ENCODE assay signal across 8 mouse cellular contexts in the genomic region with DNA sequence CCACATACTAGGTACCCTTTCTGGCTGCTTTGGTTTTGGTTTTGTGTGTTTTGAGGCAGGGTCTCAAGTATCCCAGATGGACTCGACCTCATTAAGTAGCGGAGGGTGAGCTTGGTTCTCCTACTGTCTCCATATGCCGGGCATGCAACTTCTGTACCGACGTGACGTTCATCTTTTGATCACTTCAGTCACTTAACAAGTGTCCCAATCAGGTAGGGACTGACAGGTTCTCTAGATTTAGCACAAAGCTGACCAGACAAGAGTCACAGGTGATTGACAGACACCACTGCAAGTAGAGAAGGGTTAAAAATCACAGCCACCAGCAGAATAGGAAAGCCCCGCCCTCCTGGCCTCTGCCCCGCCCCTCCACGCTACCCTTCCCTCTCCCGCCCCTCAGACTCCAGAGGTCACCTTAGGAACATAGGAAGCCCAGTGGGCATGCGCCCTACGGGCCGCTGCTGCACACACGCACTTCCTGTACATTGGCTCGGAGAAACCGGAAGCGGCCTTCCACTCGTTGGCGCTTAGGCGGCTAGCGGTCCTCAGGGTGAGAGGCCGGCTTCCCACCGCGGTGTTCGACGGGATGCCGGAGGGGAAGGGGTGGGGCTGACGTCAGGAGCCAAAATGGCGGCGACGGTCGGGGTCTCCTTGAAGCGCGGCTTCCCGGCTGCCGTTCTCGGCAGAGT. TPM values are rescaled to one million over a fixed set of nuclear protein-coding genes. Genes with fewer than 3 reads are reported as not detected.
DNase-seq lines count a peak whose midpoint lies in the region; ATAC-seq and TF ChIP-seq lines count a peak whose summit lies in the region.

Gene Sdhb, plus strand, starts transcription at position 423 of the 686 bp plus-strand sequence.

- peak within 1 kb of the TSS; percentile 81 for H3K9ac ChIP-seq in kidney, embryonic 14.5 days (ENCODE audit: low read depth, low read length)
- H3K9ac ChIP-seq in limb, embryonic 15.5 days, result peak within 1 kb of the TSS; percentile 66

- peaks cover 43% of the 10 kb centered on the region for H3K4me1 ChIP-seq in bone marrow macrophage, adult 2 months (ENCODE audit: control insufficient read depth, insufficient read depth, low read length)
- H3K4me1 ChIP-seq in embryonic fibroblast, embryonic 13.5 days (ENCODE audit: control insufficient read depth, insufficient read depth, low read length), result 0 out of 2 replicates have a peak, but pooled peaks cover 3% of the 10 kb centered on the region
- peaks cover 24% of the 10 kb centered on the region for H3K4me1 ChIP-seq in kidney, embryonic 14.5 days (ENCODE audit: control insufficient read depth, insufficient read depth, low read length)
- peaks cover 39% of the 10 kb centered on the region for H3K4me1 ChIP-seq in limb, embryonic 15.5 days

- H3K36me3 ChIP-seq in kidney, embryonic 14.5 days (ENCODE audit: control insufficient read depth, insufficient read depth, low read length), result peaks cover 1% of the 10 kb centered on the region
- 0 out of 2 replicates have a peak, but pooled peaks cover 1% of the 10 kb centered on the region for H3K36me3 ChIP-seq in limb, embryonic 15.5 days

- peak within 1 kb of the TSS; percentile 79 for H3K4me3 ChIP-seq in bone marrow macrophage, adult 2 months (ENCODE audit: insufficient read depth, low read length)
- peak within 1 kb of the TSS; percentile 99 for H3K4me3 ChIP-seq in embryonic fibroblast, embryonic 13.5 days (ENCODE audit: insufficient read depth, low read length)
- peak within 1 kb of the TSS; percentile 72 for H3K4me3 ChIP-seq in kidney, embryonic 14.5 days (ENCODE audit: low read length)
- H3K4me3 ChIP-seq in limb, embryonic 15.5 days, result peak within 1 kb of the TSS; percentile 63

- H3K9me3 ChIP-seq in kidney, embryonic 14.5 days (ENCODE audit: control insufficient read depth, low read length), result no peaks in the 10 kb centered on the region
- H3K9me3 ChIP-seq in limb, embryonic 15.5 days, result no peaks in the 10 kb centered on the region

- H3K27me3 ChIP-seq in kidney, embryonic 14.5 days (ENCODE audit: control insufficient read depth, insufficient read depth, low read length), result no peaks in the 10 kb centered on the region
- no peaks in the 10 kb centered on the region for H3K27me3 ChIP-seq in limb, embryonic 15.5 days

- H3K27ac ChIP-seq in bone marrow macrophage, adult 2 months (ENCODE audit: insufficient read depth, low read depth, low read length), result peak within 1 kb of the TSS; percentile 69
- peak within 1 kb of the TSS; percentile 45 for H3K27ac ChIP-seq in embryonic fibroblast, embryonic 13.5 days (ENCODE audit: insufficient read depth, low read length)
- H3K27ac ChIP-seq in kidney, embryonic 14.5 days (ENCODE audit: low read depth, low read length), result peak within 1 kb of the TSS; percentile 53
- peak within 1 kb of the TSS; percentile 85 for H3K27ac ChIP-seq in limb, embryonic 15.5 days

- TF ChIP-seq POLR2A in bone marrow macrophage, adult 2 months (IDR thresholded peaks at IDR 0.05; ENCODE audit: borderline replicate concordance, low read depth, low read length), result no peak
- TF ChIP-seq POLR2A in embryonic fibroblast, embryonic 13.5 days (IDR thresholded peaks at IDR 0.05; ENCODE audit: low read depth, low read length), result peak; percentile 75

- ATAC-seq in kidney, embryonic 14.5 days (ENCODE audit: low FRiP score, low TSS enrichment), result peak; percentile 97
- ATAC-seq in limb, embryonic 15.5 days (ENCODE audit: insufficient number of reproducible peaks, low FRiP score, low TSS enrichment, low read depth), result peak; percentile 94

- TF ChIP-seq CTCF in bone marrow macrophage, adult 2 months (IDR thresholded peaks at IDR 0.05; ENCODE audit: low read depth, low read length), result no peak
- TF ChIP-seq CTCF in embryonic fibroblast, embryonic 13.5 days (IDR thresholded peaks at IDR 0.05; ENCODE audit: borderline replicate concordance, insufficient read depth, low read length), result no peak

- DNase-seq in A20 (ENCODE audit: low read depth, low spot score), result peak; percentile 99
- peak; percentile 97 to 98 for DNase-seq in heart, adult 9 months (ENCODE audit: low spot score in 2 of 2)
- DNase-seq in monocyte, adult 2 months (ENCODE audit: low read depth in 1 of 2, low spot score in 2 of 2), result peak; percentile 90 to 94
- DNase-seq in spleen, postnatal 36 days (ENCODE audit: low spot score in 2 of 2), result peak; percentile 97 to 98

- H3K4me2 ChIP-seq in kidney, embryonic 14.5 days (replicated peaks; ENCODE audit: low read depth, low read length), result peak within 1 kb of the TSS; percentile 82
- H3K4me2 ChIP-seq in limb, embryonic 15.5 days, result peak within 1 kb of the TSS; percentile 72

- 1% methylated on average over 37 of the region's 37 CpGs for WGBS in kidney, embryonic 14.5 days
- 3% methylated on average over 37 of the region's 37 CpGs for WGBS in limb, embryonic 15.5 days

RNA-seq across cellular contexts. Expression of gene Sdhb, which starts in this region (rescaled TPM):
- 145 and 163 TPM in 2 replicates for polyA plus RNA-seq in bone marrow macrophage, adult 2 months (2012; ENCODE audit: insufficient read depth, insufficient read length, missing spikeins)
- polyA plus RNA-seq in embryonic fibroblast, embryonic 13.5 days (2011; ENCODE audit: insufficient read length, low read depth, missing spikeins), result 122 and 124 TPM in 2 replicates
- 442 and 499 TPM in 2 replicates for polyA plus RNA-seq in kidney, embryonic 14.5 days (2014; fragmentation: Nextera tagmentation; extraction: Ambion mirVana)
- 333 and 348 TPM in 2 replicates for polyA plus RNA-seq in limb, embryonic 15.5 days (2015; fragmentation: Nextera tagmentation; extraction: Ambion mirVana)

Comparison
In these comparisons a context has a peak if more than half of its experiments do, and no peak if none do; other contexts are left out.
1. Peak in every context shown above with its lines: DNase-seq, ATAC-seq, H3K4me3 ChIP-seq and H3K27ac ChIP-seq.